Mouse (Mus musculus): ENCODE data around the gene Zfp788. TPM values are rescaled to one million over a fixed set of nuclear protein-coding genes. Genes with fewer than 3 reads are reported as not detected.
"Not testable (repeated sequence)": the region's sequence is repeated elsewhere in the genome, so short reads cannot be mapped to it uniquely, and the experiment has no call there.

Zfp788 gene
- 12.4 and 15.4 TPM in 2 replicates for polyA plus RNA-seq (2016; fragmentation: Nextera tagmentation; extraction: Ambion mirVana)

GRCm38 (mm10) chr7:41632409-41633220 is at the start of gene Zfp788:
TSS of gene Zfp788 (plus strand) at chr7:41633203.
- 1% methylated on average over 27 of the region's 27 CpGs for WGBS
- peak within 1 kb of the TSS; percentile 93 for H3K27ac ChIP-seq (replicated peaks)
- peaks cover 10% of the 10 kb centered on the region; the same call in 1 of the 2 replicates for H3K4me1 ChIP-seq

GRCm38 (mm10) chr7:41587831-41588230 is 45.2 kb upstream of the Zfp788 start:
- not testable (repeated sequence) for H3K27ac ChIP-seq (replicated peaks); H3K27me3 ChIP-seq (ENCODE audit: low read depth, poor library complexity, severe bottlenecking); H3K4me1 ChIP-seq; H3K36me3 ChIP-seq; H3K4me3 ChIP-seq; DNase-seq (ENCODE audit: low spot score)
- peaks cover 35% of the 10 kb centered on the region for H3K9me3 ChIP-seq (replicated peaks)

More at GRCm38 (mm10) chr7:41632409-41633220, at the start of gene Zfp788:
- Histone ChIP-seq H3K9me3 (replicated peaks) (peaks cover 24% of the 10 kb centered on the region), H3K27me3 (ENCODE audit: low read depth, poor library complexity, severe bottlenecking) (no peaks in the 10 kb centered on the region), H3K36me3 (peaks cover 46% of the 10 kb centered on the region), H3K4me3 (peak within 1 kb of the TSS; percentile 70)
- peak; percentile 90 for DNase-seq (ENCODE audit: low spot score)

GRCm38 (mm10) chr7:41598615-41599014 is 34.4 kb upstream of the Zfp788 start:
- DNase-seq (ENCODE audit: low spot score), result no peak
- 0 out of 2 replicates have a peak, but pooled peaks cover 8% of the 10 kb centered on the region for H3K9me3 ChIP-seq (replicated peaks)
- peak overlapping the region; percentile 67 for H3K4me3 ChIP-seq
- H3K27me3 ChIP-seq (ENCODE audit: low read depth, poor library complexity, severe bottlenecking), result no peaks in the 10 kb centered on the region
- WGBS, result 44% methylated on average over 5 of the region's 5 CpGs
- H3K4me1 ChIP-seq, result peaks cover 9% of the 10 kb centered on the region
- H3K36me3 ChIP-seq, result peaks cover 17% of the 10 kb centered on the region
- H3K27ac ChIP-seq (replicated peaks), result peak overlapping the region; percentile 81

- Histone ChIP-seq H3K27me3 (ENCODE audit: low read depth, poor library complexity, severe bottlenecking) (no peaks in the 10 kb centered on the region), H3K36me3 (peaks cover 21% of the 10 kb centered on the region), H3K9me3 (replicated peaks) (0 out of 2 replicates have a peak, but pooled peaks cover 8% of the 10 kb centered on the region), H3K4me3 (peak within 1 kb of the TSS; percentile 67), H3K4me1 (peaks cover 9% of the 10 kb centered on the region), H3K27ac (replicated peaks) (peak within 1 kb of the TSS; percentile 81)
- DNase-seq (ENCODE audit: low spot score), result peak; percentile 89
- 1% methylated on average over 41 of the region's 41 CpGs for WGBS
Measured at GRCm38 (mm10) chr7:41599034-41599813, 33.8 kb upstream of the Zfp788 start, which contains the start of gene 2610021A01Rik. TSS of gene 2610021A01Rik (plus strand) at chr7:41599230.

- Histone ChIP-seq H3K4me1 (peaks cover 9% of the 10 kb centered on the region), H3K4me3 (peak overlapping the region; percentile 67), H3K27ac (replicated peaks) (peak overlapping the region; percentile 81), H3K9me3 (replicated peaks) (0 out of 2 replicates have a peak, but pooled peaks cover 8% of the 10 kb centered on the region), H3K27me3 (ENCODE audit: low read depth, poor library complexity, severe bottlenecking) (no peaks in the 10 kb centered on the region), H3K36me3 (peaks cover 29% of the 10 kb centered on the region)
- DNase-seq (ENCODE audit: low spot score), result no peak
- WGBS, result 20% methylated on average over 3 of the region's 3 CpGs
Measured at GRCm38 (mm10) chr7:41599932-41600548, 33.0 kb upstream of the Zfp788 start.

GRCm38 (mm10) chr7:41611654-41612053 is 21.3 kb upstream of the Zfp788 start:
- DNase-seq (ENCODE audit: low spot score), result no peak
- Histone ChIP-seq H3K36me3 (peaks cover 72% of the 10 kb centered on the region), H3K27me3 (ENCODE audit: low read depth, poor library complexity, severe bottlenecking) (no peaks in the 10 kb centered on the region), H3K4me3 (no peak overlapping the region), H3K9me3 (replicated peaks) (no peaks in the 10 kb centered on the region; the same call in 1 of the 2 replicates), H3K4me1 (no peaks in the 10 kb centered on the region), H3K27ac (replicated peaks) (no peak overlapping the region)
- WGBS, result 89% methylated on average over 3 of the region's 3 CpGs

GRCm38 (mm10) chr7:41616241-41616640 is 16.8 kb upstream of the Zfp788 start:
- H3K27ac ChIP-seq (replicated peaks); H3K9me3 ChIP-seq (replicated peaks); H3K4me1 ChIP-seq; DNase-seq (ENCODE audit: low spot score); H3K27me3 ChIP-seq (ENCODE audit: low read depth, poor library complexity, severe bottlenecking); H3K4me3 ChIP-seq: not testable (repeated sequence)
- WGBS, result 91% methylated on average over 1 of the region's 1 CpGs
- peaks cover 57% of the 10 kb centered on the region for H3K36me3 ChIP-seq

- Histone ChIP-seq H3K27ac (replicated peaks) (peak overlapping the region; percentile 93), H3K4me3 (peak overlapping the region; percentile 70), H3K9me3 (replicated peaks) (peaks cover 29% of the 10 kb centered on the region), H3K4me1 (peaks cover 10% of the 10 kb centered on the region; the same call in 1 of the 2 replicates), H3K27me3 (ENCODE audit: low read depth, poor library complexity, severe bottlenecking) (no peaks in the 10 kb centered on the region), H3K36me3 (peaks cover 48% of the 10 kb centered on the region)
- WGBS, result under 1% methylated on average over 26 of the region's 26 CpGs
- DNase-seq (ENCODE audit: low spot score), result peak; percentile 89
Measured at GRCm38 (mm10) chr7:41633221-41633984, 400 bp downstream of the Zfp788 start.

GRCm38 (mm10) chr7:41674326-41674725 is 41.3 kb downstream of the Zfp788 start:
- H3K27ac ChIP-seq (replicated peaks); H3K27me3 ChIP-seq (ENCODE audit: low read depth, poor library complexity, severe bottlenecking); H3K4me3 ChIP-seq; DNase-seq (ENCODE audit: low spot score); H3K36me3 ChIP-seq; H3K4me1 ChIP-seq: not testable (repeated sequence)
- WGBS, result 63% methylated on average over 1 of the region's 1 CpGs
- H3K9me3 ChIP-seq (replicated peaks), result peaks cover 44% of the 10 kb centered on the region

Measured in midbrain, embryonic 10.5 days (tissue).